Mouse (Mus musculus) spleen, adult 2 months (tissue): ENCODE results near the gene Pla2g7. TPM values are rescaled to one million over a fixed set of nuclear protein-coding genes. Genes with fewer than 3 reads are reported as not detected.

Experiments
- DNase-seq, 2 experiments: peaks; one replicate each; pipeline versions ENCODE4 v3.0.0 to v3.0.0-alpha.2; 2012 to 2021; ENCODE audit warnings: low spot score in 2 of 2, low read depth in 1 of 2
- H3K27ac ChIP-seq: fragments of 200-500 bp; 2 replicates; pipeline ENCODE4 v1.5.1; 2012; ENCODE audit warnings: low read length, inconsistent platforms; ENCODE audit not compliant: insufficient read depth
- H3K27me3 ChIP-seq: fragments of 200-500 bp; 2 replicates; pipeline ENCODE4 v1.6.1; 2012; ENCODE audit warnings: mild to moderate bottlenecking, moderate library complexity, low read length, inconsistent platforms; ENCODE audit not compliant: control insufficient read depth, insufficient read depth
- H3K36me3 ChIP-seq: fragments of 200-500 bp; 2 replicates; pipeline ENCODE4 v1.6.1; 2012; ENCODE audit warnings: mild to moderate bottlenecking, low read length, inconsistent platforms; ENCODE audit not compliant: control insufficient read depth, insufficient read depth
- H3K4me1 ChIP-seq: fragments of 200-500 bp; 2 replicates; pipeline ENCODE4 v1.6.1; 2011; ENCODE audit warnings: inconsistent platforms; ENCODE audit not compliant: control insufficient read depth, insufficient read depth, insufficient read length
- H3K4me3 ChIP-seq: fragments of 200-500 bp; 2 replicates; pipeline ENCODE4 v1.5.1; 2011; ENCODE audit warnings: mild to moderate bottlenecking, inconsistent platforms; ENCODE audit not compliant: insufficient read depth, insufficient read length; ENCODE audit errors: extremely low read depth
- CTCF ChIP-seq: fragments of 200-500 bp; IDR thresholded peaks from 2 replicates; pipeline ENCODE4 v1.5.1; 2011; ENCODE audit warnings: mild to moderate bottlenecking, inconsistent platforms; ENCODE audit not compliant: insufficient read depth, insufficient read length, insufficient replicate concordance; ENCODE audit errors: extremely low read depth
- POLR2A ChIP-seq: fragments of 200-500 bp; IDR thresholded peaks from 2 replicates; pipeline ENCODE4 v1.6.1; 2011; ENCODE audit warnings: low read depth, low read length, inconsistent platforms
- WGBS: fragments of 180-500 bp; shearing (Covaris S2); methylation state at CpG from one replicate; pipeline ENCODE4 v1.1.7; 2018; 5-methylcytosine and 5-hydroxymethylcytosine counted together
- polyA plus RNA-seq: library from polyadenylated mRNA; depleted of rRNA; stranded (reverse); fragments of >200 nt; gene quantifications from 2 replicates; pipeline ENCODE4 v1.2.3, GENCODE M21; 2012

Pla2g7 gene
- polyA plus RNA-seq, 1 experiment, result 15.1 TPM

DNA sequence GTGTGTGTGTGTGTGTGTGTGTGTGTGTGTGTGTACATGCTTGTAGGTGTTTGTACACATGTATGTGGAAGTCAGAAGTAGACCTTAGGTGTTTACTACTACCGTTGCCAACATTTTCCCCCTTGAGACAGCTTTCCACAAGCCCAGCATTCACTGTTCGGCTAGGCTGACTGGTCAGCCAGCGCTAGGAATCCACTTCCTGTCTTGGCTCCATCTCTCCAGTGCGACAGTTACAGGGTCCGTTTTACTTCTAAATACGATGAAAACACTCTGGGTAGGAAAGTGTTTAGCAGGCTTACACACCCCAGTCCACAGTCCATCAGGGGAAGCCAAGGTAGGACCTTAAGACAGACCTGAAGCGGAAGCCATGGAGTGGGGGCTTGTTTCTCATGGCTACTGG is 16.9 kb downstream of the Pla2g7 start:
- TF ChIP-seq POLR2A, result no peak
- TF ChIP-seq CTCF, result no peak
- DNase-seq, result no peak
- no peaks in the 10 kb centered on the region for H3K36me3 ChIP-seq
- H3K27me3 ChIP-seq, result no peaks in the 10 kb centered on the region
- no peak overlapping the region for H3K27ac ChIP-seq
- H3K4me1 ChIP-seq, result no peaks in the 10 kb centered on the region; the same call in 1 of the 2 replicates
- WGBS, result 77% methylated on average over 7 of the region's 7 CpGs
- H3K4me3 ChIP-seq, result no peak overlapping the region

DNA sequence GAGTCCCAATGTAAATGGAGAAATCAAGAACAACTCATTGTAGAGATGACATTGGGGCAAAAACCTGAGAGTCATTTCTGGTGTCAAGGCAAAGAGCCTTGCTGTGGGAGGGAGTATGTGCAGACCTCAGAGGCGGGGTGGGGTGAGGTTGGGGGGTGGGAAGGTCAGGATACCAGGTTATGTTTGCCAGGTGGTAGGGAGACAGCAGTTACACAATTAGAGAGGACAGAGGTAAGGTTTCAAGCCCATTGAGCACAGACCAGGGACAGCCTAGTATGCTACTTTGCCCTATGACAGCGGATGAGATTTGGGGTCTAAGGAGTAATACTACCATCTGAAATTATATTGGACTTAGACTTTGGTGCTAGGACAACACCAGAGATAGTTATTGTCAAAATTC is 19.4 kb downstream of the Pla2g7 start:
- Histone ChIP-seq H3K4me1 (no peaks in the 10 kb centered on the region), H3K27ac (no peak overlapping the region), H3K36me3 (no peaks in the 10 kb centered on the region), H3K27me3 (no peaks in the 10 kb centered on the region), H3K4me3 (no peak overlapping the region)
- no peak for DNase-seq
- TF ChIP-seq CTCF (no peak), POLR2A (no peak)
- 88% methylated on average over 2 of the region's 2 CpGs for WGBS

- WGBS, result 84% methylated on average over 6 of the region's 6 CpGs
- Histone ChIP-seq H3K4me1 (no peaks in the 10 kb centered on the region), H3K27ac (no peak overlapping the region), H3K36me3 (no peaks in the 10 kb centered on the region), H3K27me3 (no peaks in the 10 kb centered on the region), H3K4me3 (no peak overlapping the region)
- TF ChIP-seq POLR2A (no peak), CTCF (no peak)
- DNase-seq, result no peak
Measured at GRCm38 (mm10) chr17:43589750-43590149, 21.9 kb downstream of the Pla2g7 start.

DNA sequence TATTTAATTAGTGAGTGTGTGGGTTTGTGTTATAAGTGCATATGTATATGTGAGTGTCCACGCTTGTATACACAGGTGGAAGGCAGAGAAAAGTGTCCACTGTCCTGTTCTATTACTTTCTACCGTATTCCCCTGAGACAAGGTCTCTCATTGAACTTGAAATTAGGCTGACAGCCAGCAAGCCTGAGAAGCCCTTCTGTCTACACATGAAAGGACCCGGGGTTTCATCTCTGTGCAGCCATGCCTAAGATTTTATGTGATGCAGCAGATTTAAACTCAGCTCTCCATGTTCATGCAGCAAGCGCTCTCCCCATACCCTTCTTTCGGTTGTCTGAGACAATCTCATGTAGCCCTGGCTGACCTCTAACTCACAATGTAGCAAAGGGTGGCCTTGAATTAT is 22.6 kb downstream of the Pla2g7 start:
- H3K4me1 ChIP-seq, result no peaks in the 10 kb centered on the region
- no peak overlapping the region for H3K27ac ChIP-seq
- DNase-seq, result no peak
- WGBS, result 85% methylated on average over 5 of the region's 5 CpGs
- no peaks in the 10 kb centered on the region for H3K36me3 ChIP-seq
- no peaks in the 10 kb centered on the region for H3K27me3 ChIP-seq
- no peak overlapping the region for H3K4me3 ChIP-seq
- TF ChIP-seq POLR2A (no peak), CTCF (no peak)

- DNase-seq, result no peak
- no peak overlapping the region for H3K4me3 ChIP-seq
- H3K27ac ChIP-seq, result no peak overlapping the region
- 90% methylated on average over 21 of the region's 21 CpGs for WGBS
- H3K27me3 ChIP-seq, result no peaks in the 10 kb centered on the region
- no peaks in the 10 kb centered on the region for H3K36me3 ChIP-seq
- H3K4me1 ChIP-seq, result no peaks in the 10 kb centered on the region
- TF ChIP-seq POLR2A (no peak), CTCF (no peak)
Measured at GRCm38 (mm10) chr17:43592296-43593291, 24.7 kb downstream of the Pla2g7 start.

GRCm38 (mm10) chr17:43597742-43598141 is 29.8 kb downstream of the Pla2g7 start:
- 91% methylated on average over 2 of the region's 2 CpGs for WGBS
- H3K27me3 ChIP-seq, result no peaks in the 10 kb centered on the region
- no peaks in the 10 kb centered on the region for H3K4me1 ChIP-seq
- DNase-seq, result no peak
- TF ChIP-seq CTCF (no peak), POLR2A (no peak)
- no peaks in the 10 kb centered on the region for H3K36me3 ChIP-seq
- no peak overlapping the region for H3K4me3 ChIP-seq
- H3K27ac ChIP-seq, result no peak overlapping the region

DNA sequence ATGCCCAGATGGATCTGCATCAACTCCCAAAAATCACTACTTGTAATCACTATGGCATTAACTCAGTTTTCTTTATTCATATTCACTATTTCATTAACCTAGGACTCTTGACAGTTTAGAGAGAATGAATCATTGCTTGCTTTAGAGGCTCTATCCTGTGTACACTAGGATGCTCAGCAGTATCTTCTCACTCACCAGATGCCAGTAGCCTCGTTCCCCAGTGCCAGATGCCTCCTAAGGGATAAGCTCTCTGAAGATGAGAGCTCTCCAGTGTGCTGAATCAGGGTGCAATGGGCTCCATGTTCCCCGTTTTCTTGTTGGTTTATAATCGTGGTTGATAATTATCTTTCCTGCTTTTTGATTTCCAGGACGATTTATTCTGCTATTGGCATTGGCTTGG is 30.8 kb downstream of the Pla2g7 start:
- no peaks in the 10 kb centered on the region for H3K4me1 ChIP-seq
- 71% methylated on average over 4 of the region's 4 CpGs for WGBS
- no peak for TF ChIP-seq CTCF
- TF ChIP-seq POLR2A, result no peak

More for the DNA sequence above, 30.8 kb downstream of the Pla2g7 start:
- no peaks in the 10 kb centered on the region for H3K36me3 ChIP-seq
- DNase-seq, result no peak
- no peaks in the 10 kb centered on the region for H3K27me3 ChIP-seq
- no peak overlapping the region for H3K27ac ChIP-seq
- H3K4me3 ChIP-seq, result no peak overlapping the region
